Mouse (Mus musculus) 416B (cell line): ENCODE results near the gene Olfr952.

Experiments used
- DNase-seq: peaks from one replicate; pipeline ENCODE4 v3.0.0; 2011; ENCODE audit warnings: low read depth

Olfr952 gene

GRCm38 (mm10) chr9:39427048-39427447 is at the start of gene Olfr952:
Olfr952 (minus strand) TSS chr9:39427148.
- DNase-seq, result no peak

DNA sequence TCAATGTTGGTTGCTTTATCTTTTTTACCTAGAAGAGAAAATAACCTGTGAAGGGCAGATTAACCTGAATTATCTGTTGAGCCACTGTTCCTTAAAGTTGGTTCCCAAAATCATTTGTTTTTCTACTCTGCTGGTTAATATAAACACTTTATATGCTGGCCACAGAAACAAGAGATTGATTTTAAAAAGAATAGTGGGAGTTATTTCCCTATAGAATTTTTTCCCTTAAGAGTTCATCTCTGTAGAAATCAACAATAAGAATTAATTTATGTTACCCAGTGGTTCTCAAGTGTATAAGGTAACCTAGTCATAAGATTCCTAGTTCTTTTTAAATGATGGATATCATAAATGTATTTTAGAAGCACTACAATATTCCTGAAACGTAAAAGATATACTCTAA is 44.9 kb upstream of the Olfr952 start, which contains the start of gene Olfr955:
Gene Olfr955, minus strand, starts transcription at position 101 of the 400 bp plus-strand sequence.
- DNase-seq, result no peak

GRCm38 (mm10) chr9:39456401-39456800 is 29.5 kb upstream of the Olfr952 start, which contains the start of gene Olfr954:
Olfr954 (plus strand) TSS chr9:39456701.
- DNase-seq, result no peak

DNA sequence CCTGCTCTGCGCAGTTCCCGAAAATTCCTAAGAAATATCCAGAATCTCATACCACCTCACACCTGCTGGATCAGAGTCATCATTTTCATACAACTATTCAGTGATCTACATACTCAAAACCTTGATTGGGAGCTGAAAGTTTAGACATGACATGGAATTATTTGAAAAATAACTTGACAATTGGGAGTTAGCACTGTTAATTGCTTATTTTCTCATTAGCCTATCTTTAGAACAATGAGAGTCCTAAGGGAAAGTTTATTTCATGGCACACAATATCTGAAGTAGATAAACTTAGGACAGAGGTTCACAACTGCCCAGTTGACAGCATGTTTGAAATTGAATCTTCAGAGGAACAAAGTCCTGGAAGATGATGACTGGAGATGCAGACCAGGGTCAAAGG is 39.8 kb downstream of the Olfr952 start, which contains the start of gene Olfr951:
Gene Olfr951, plus strand, starts transcription at position 301 of the 400 bp plus-strand sequence.
- DNase-seq, result no peak
